Mouse (Mus musculus): ENCODE measurements around the gene Ctrl. TPM values are rescaled to one million over a fixed set of nuclear protein-coding genes. Genes with fewer than 3 reads are reported as not detected.

The Ctrl gene
- polyA plus RNA-seq, 1 experiment from 2014 or later = 5.4 TPM

DNA sequence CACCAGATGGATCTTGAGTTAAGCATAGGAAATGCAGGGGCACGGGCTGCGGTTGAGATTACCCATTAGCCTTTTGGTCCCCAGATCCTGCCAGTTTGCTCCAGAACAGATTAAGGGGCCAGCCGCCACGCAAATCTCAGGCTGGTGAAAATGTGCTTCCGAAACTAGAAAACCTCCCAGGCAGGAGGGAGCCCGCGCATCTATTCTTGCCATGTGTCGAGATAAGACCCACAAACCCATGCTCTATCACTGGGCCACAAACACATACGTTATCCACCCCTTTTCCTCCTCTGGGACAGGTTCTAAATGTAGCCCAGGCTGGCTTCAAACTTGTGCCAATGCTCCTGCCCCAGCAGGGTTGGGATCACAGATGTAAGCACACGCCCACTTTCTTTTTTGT is 27.9 kb upstream of the Ctrl start:
- Histone ChIP-seq H3K9me3 (no peaks in the 10 kb centered on the region), H3K27me3 (replicated peaks) (peaks cover 19% of the 10 kb centered on the region), H3K4me3 (no peak overlapping the region), H3K9ac (no peak overlapping the region), H3K27ac (no peak overlapping the region), H3K4me1 (peaks cover 7% of the 10 kb centered on the region), H3K4me2 (no peak overlapping the region), H3K36me3 (replicated peaks) (no peaks in the 10 kb centered on the region)
- WGBS = 79% methylated on average over 10 of the region's 10 CpGs
- ATAC-seq (replicated peaks) = no peak

GRCm38 (mm10) chr8:105961101-105961500 is 27.4 kb upstream of the Ctrl start:
- Histone ChIP-seq H3K4me3 (no peak overlapping the region), H3K9ac (no peak overlapping the region), H3K27me3 (replicated peaks) (peaks cover 18% of the 10 kb centered on the region), H3K36me3 (replicated peaks) (no peaks in the 10 kb centered on the region), H3K27ac (no peak overlapping the region), H3K4me2 (no peak overlapping the region), H3K4me1 (peaks cover 7% of the 10 kb centered on the region), H3K9me3 (no peaks in the 10 kb centered on the region)
- 76% methylated on average over 14 of the region's 14 CpGs for WGBS
- ATAC-seq (replicated peaks) = no peak

DNA sequence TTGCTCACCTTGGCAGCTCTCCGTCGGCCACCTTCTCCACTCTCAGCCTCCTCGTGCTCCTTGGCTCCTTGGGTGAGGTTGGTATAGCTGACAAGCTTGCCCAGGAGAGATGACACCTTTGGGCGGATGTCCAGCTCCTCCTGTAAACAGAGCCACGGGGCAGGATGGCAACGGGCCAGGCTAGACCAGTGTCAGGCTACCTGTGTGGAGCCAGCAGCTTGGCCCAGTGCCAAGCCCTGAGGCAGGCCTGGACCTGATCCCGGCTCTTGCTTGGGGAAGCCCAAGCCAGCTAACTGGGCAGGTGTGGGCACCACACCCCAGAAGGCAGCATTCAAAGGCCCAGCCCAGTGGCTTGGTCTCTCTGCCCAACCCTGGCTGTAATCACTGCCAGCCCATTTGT is 25.7 kb upstream of the Ctrl start:
- 86% methylated on average over 7 of the region's 7 CpGs for WGBS
- H3K27ac ChIP-seq = no peak overlapping the region
- no peak overlapping the region for H3K9ac ChIP-seq
- no peak overlapping the region for H3K4me2 ChIP-seq
- no peak overlapping the region for H3K4me3 ChIP-seq
- H3K4me1 ChIP-seq = no peaks in the 10 kb centered on the region
- no peaks in the 10 kb centered on the region for H3K9me3 ChIP-seq
- H3K36me3 ChIP-seq (replicated peaks) = no peaks in the 10 kb centered on the region
- H3K27me3 ChIP-seq (replicated peaks) = 0 out of 2 replicates have a peak, but pooled peaks cover under 1% of the 10 kb centered on the region
- ATAC-seq (replicated peaks) = no peak

DNA sequence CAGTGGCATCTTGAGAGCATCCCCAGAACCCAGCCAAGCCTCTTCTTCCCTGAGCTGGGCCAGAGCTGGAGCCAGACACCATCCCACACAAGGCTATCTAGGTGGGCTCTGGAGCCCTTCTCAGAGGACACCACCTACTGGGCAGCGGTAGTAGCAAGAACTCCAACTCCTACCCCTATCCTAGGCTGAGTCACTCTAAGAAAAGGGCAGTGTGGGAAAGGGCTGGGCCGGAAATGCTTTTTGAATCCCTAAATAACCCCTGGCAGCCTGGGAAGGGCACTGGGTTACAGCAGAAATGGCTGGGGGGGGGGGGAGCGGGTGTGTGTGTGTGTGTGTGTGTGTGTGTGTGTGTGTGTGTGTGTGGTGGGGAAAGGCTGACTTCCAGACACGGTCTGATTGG is 24.2 kb upstream of the Ctrl start:
- ATAC-seq (replicated peaks) = no peak
- Histone ChIP-seq H3K36me3 (replicated peaks) (no peaks in the 10 kb centered on the region), H3K9ac (no peak overlapping the region), H3K4me3 (no peak overlapping the region), H3K4me2 (no peak overlapping the region), H3K27ac (no peak overlapping the region), H3K4me1 (no peaks in the 10 kb centered on the region), H3K27me3 (replicated peaks) (no peaks in the 10 kb centered on the region), H3K9me3 (no peaks in the 10 kb centered on the region)
- WGBS = 64% methylated on average over 4 of the region's 4 CpGs

DNA sequence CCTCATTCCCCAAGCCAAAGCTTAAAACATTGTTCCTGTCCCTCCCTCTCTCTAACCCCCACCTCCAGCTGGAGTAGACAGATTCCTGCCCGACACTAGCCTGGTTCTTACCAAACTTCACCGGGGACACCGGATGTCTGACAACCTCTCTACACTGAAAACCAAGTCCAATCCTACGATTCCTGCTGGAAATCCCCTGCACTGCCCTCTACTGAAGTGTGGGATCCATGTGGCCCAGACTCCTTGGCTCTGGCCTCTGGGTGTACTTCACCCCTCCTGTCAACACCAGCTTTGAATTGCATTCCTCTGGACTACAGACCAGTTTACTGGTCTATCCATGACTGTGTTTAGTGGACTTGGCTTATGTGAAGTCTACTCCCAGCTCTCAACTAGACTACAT is 22.9 kb upstream of the Ctrl start:
- Histone ChIP-seq H3K4me2 (no peak overlapping the region), H3K27ac (no peak overlapping the region), H3K4me3 (no peak overlapping the region), H3K4me1 (no peaks in the 10 kb centered on the region), H3K36me3 (replicated peaks) (no peaks in the 10 kb centered on the region), H3K27me3 (replicated peaks) (no peaks in the 10 kb centered on the region), H3K9me3 (no peaks in the 10 kb centered on the region), H3K9ac (no peak overlapping the region)
- WGBS = 89% methylated on average over 4 of the region's 4 CpGs
- no peak for ATAC-seq (replicated peaks)

DNA sequence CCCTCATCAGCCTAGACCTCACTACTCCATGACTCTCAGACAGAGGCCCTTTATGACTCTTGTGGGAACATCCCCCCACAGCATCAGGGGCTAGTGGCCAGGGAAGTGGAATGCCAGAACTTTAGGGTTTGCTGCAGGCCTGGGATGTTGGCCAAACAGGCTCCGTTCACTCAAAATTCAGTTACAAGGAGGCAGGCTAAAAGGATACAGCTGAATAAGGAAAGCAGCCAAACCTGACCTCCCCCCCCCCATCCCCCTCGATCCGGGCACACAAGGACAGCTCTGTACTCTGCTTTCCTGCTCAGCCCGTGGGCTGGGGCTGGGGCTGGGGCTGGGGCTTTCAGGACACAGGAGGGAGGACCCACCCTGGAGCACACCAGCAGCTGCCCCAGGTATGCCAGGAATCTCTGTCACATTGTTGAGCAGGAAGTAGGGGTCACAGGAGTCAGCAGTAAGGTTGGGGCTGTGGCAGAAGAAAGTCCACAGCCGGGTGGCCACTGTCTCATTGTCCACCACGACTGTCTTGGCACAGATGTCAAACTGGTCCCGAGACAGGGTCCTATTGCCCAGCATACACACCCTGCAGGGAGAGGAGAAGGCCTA is 17.5 kb upstream of the Ctrl start:
- peaks cover 7% of the 10 kb centered on the region; the same call in 1 of the 2 replicates for H3K4me1 ChIP-seq
- WGBS = 61% methylated on average over 7 of the region's 7 CpGs
- no peaks in the 10 kb centered on the region for H3K9me3 ChIP-seq
- H3K27ac ChIP-seq = peak overlapping the region; percentile 48; the same call in 1 of the 2 replicates
- H3K27me3 ChIP-seq (replicated peaks) = no peaks in the 10 kb centered on the region
- no peak overlapping the region for H3K9ac ChIP-seq
- H3K4me2 ChIP-seq = no peak overlapping the region
- no peak overlapping the region for H3K4me3 ChIP-seq
- peak; percentile 78 for ATAC-seq (replicated peaks)
- no peaks in the 10 kb centered on the region for H3K36me3 ChIP-seq (replicated peaks)

DNA sequence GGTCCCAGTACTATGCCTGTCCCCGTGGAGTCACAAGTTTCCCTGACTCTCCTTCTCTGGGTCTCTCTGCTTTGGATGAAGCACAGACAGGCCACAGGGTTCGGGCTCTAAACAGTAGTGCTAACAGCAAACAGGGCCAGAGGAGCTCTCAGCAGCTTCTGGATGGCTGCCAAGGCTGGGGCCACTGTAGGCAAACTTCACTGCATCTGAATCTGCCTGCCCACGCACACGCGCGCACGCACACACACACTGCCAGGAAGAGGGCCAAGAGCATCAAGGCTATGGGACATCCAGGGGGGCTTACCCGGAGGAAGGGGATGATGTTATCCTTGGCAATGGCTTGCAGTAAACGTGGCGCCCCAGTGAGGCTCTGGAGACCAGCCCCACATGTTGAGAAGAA is 15.7 kb upstream of the Ctrl start:
- ATAC-seq (replicated peaks) = no peak
- H3K9ac ChIP-seq = no peak overlapping the region
- H3K27me3 ChIP-seq (replicated peaks) = no peaks in the 10 kb centered on the region
- no peaks in the 10 kb centered on the region for H3K36me3 ChIP-seq (replicated peaks)
- no peak overlapping the region for H3K4me3 ChIP-seq
- WGBS = 76% methylated on average over 10 of the region's 10 CpGs
- no peak overlapping the region for H3K4me2 ChIP-seq
- H3K9me3 ChIP-seq = no peaks in the 10 kb centered on the region
- peaks cover 7% of the 10 kb centered on the region; the same call in 1 of the 2 replicates for H3K4me1 ChIP-seq
- H3K27ac ChIP-seq = 0 out of 2 replicates have a peak overlapping the region, but pooled peaks have one; percentile 4

DNA sequence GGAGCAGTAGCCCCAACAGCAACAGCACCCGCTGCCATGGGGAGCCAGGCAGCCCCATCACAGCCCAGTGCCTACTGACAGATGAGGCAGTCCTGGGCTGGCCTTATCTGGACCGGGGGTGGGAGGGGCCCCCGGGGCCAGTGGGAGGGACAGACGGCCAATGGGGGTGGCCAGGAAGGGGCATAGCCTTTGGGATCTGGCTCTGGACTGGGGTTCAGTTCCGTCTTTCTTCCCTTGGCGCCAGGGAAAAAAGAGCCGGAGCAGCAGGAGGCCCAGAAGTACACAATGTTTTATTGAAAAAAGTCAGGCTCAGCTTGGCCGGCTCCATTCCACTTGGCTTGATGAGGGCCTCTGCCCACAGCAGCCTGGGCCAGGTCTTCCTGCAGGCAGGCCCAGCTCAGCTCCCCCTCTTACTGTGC is 9.7 kb upstream of the Ctrl start, which contains the start of gene Lcat:
Gene Lcat, minus strand, starts transcription at position 62 of the 419 bp plus-strand sequence.
- Histone ChIP-seq H3K4me2 (no peak within 1 kb of the TSS), H3K27me3 (replicated peaks) (no peaks in the 10 kb centered on the region), H3K4me3 (no peak within 1 kb of the TSS), H3K36me3 (replicated peaks) (no peaks in the 10 kb centered on the region), H3K9ac (no peak within 1 kb of the TSS), H3K27ac (no peak within 1 kb of the TSS), H3K9me3 (no peaks in the 10 kb centered on the region), H3K4me1 (peaks cover 3% of the 10 kb centered on the region)
- ATAC-seq (replicated peaks) = no peak
- 63% methylated on average over 7 of the region's 8 CpGs for WGBS

DNA sequence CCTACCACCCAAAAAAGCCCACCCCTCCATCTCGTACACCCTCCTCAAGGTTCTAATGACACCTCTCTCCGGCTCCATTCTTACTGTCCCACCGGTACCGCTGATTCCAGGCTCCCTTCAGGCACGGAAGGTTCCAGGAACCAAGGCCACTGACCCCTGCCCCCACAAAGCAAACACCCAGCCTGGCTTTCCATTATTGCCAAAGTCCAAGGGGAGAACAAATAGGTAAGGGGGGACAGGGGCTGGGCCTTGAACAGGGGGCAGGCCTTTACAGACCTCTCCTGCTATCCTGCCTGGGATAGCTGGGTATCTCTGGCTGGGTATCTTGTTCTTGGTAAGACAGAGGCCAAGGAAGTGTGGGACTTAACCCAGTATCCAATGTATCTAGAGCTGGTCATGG is 8.9 kb upstream of the Ctrl start:
- no peak overlapping the region for H3K9ac ChIP-seq
- H3K27me3 ChIP-seq (replicated peaks) = no peaks in the 10 kb centered on the region
- peaks cover 8% of the 10 kb centered on the region for H3K4me1 ChIP-seq
- WGBS = 95% methylated on average over 5 of the region's 5 CpGs
- no peak for ATAC-seq (replicated peaks)
- H3K4me2 ChIP-seq = no peak overlapping the region
- H3K4me3 ChIP-seq = no peak overlapping the region
- H3K36me3 ChIP-seq (replicated peaks) = no peaks in the 10 kb centered on the region
- H3K9me3 ChIP-seq = no peaks in the 10 kb centered on the region
- no peak overlapping the region for H3K27ac ChIP-seq

DNA sequence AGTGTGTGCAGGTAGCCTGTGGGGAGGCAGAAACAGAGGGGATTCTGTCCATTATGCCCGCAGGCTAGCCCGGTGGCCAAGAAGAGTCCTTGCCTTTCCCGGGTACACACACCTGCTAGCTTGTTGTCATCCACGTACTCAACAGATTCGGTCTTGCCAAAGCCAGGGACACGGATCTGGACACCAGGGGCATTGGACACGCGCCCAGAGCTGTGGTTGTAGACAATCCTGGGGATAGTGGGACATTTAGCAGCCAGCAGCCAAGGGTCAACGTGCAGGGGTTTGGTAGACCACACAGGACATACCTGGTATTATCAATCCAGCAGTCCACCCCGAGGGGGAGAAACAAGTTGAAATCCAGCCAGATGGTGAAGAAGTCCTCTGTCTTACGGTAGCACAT is 8.4 kb upstream of the Ctrl start:
- no peaks in the 10 kb centered on the region for H3K27me3 ChIP-seq (replicated peaks)
- H3K9ac ChIP-seq = no peak overlapping the region
- peaks cover 8% of the 10 kb centered on the region for H3K4me1 ChIP-seq
- H3K4me2 ChIP-seq = no peak overlapping the region
- no peak overlapping the region for H3K4me3 ChIP-seq
- H3K9me3 ChIP-seq = no peaks in the 10 kb centered on the region
- no peak for ATAC-seq (replicated peaks)
- no peak overlapping the region for H3K27ac ChIP-seq
- WGBS = 92% methylated on average over 11 of the region's 11 CpGs
- H3K36me3 ChIP-seq (replicated peaks) = no peaks in the 10 kb centered on the region

- WGBS = 43% methylated on average over 4 of the region's 4 CpGs
These were observed 4.6 kb upstream of the Ctrl start, which contains the start of gene Psmb10 for GRCm38 (mm10) chr8:105938306-105938669. Gene Psmb10, minus strand, starts transcription at chr8:105938444.

DNA sequence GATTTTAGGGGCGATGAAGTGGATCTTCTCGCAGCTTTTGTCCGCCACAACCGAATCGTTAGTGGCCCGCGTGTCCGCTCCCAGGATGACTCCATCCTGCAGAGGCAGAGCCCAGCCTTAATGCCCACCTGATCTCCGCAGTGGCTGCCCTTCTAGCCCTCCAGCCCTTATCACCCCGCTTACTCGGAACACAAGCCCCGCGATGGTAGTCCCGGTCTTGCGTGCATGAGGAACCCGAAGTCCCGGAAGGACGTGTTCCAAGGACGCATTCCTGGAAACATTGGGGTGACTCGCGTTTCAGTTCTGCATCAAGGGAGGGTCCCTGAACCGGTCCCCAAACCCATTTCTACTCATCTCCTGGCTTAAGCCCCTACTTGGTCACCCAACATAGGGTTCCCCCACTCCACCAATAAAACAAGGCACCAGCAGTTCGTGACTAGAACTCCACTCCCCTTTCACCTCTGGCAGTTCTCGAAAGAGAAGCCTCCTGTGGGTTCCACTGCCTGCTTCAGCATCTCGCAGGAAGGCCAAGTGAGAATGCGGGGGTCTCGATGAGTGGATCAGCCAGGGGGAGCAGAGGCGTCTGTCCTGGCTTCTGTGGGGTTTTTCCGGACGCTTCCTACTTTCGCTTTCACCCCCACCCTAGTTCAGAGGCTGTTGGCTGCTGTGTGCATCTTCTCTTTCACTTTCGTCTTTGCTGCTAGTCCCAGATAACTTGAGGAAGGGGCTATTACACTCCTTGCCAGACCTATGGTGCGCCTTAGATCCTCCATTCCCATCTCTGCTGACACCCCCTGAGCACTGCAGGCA is 4.0 kb upstream of the Ctrl start:
- Histone ChIP-seq H3K27me3 (replicated peaks) (no peaks in the 10 kb centered on the region), H3K9ac (peak overlapping the region; percentile 99), H3K9me3 (no peaks in the 10 kb centered on the region), H3K36me3 (replicated peaks) (no peaks in the 10 kb centered on the region), H3K4me2 (peak overlapping the region; percentile 96), H3K27ac (peak overlapping the region; percentile 97), H3K4me1 (peaks cover 19% of the 10 kb centered on the region), H3K4me3 (peak overlapping the region; percentile 91)
- 2% methylated on average over 33 of the region's 33 CpGs for WGBS
- ATAC-seq (replicated peaks) = peak; percentile 65

More at GRCm38 (mm10) chr8:105938306-105938669, 4.6 kb upstream of the Ctrl start, which contains the start of gene Psmb10:
- peak within 1 kb of the TSS; percentile 99 for H3K9ac ChIP-seq
- no peaks in the 10 kb centered on the region for H3K27me3 ChIP-seq (replicated peaks)
- H3K4me2 ChIP-seq = peak within 1 kb of the TSS; percentile 96
- H3K27ac ChIP-seq = peak within 1 kb of the TSS; percentile 97
- H3K4me1 ChIP-seq = peaks cover 19% of the 10 kb centered on the region
- no peaks in the 10 kb centered on the region for H3K9me3 ChIP-seq
- H3K4me3 ChIP-seq = peak within 1 kb of the TSS; percentile 91
- no peaks in the 10 kb centered on the region for H3K36me3 ChIP-seq (replicated peaks)
- no peak for ATAC-seq (replicated peaks)

All from midbrain, embryonic 15.5 days (tissue).